Mouse (Mus musculus): ENCODE results near the gene Psmd14. TPM values are rescaled to one million over a fixed set of nuclear protein-coding genes. Genes with fewer than 3 reads are reported as not detected.

The Psmd14 gene
- 66.2 and 79.3 TPM in 2 replicates for polyA plus RNA-seq (2012; rRNA removed)
- polyA plus RNA-seq (2014; fragmentation: Nextera tagmentation; extraction: Ambion mirVana) = 173 and 175 TPM in 2 replicates

DNA sequence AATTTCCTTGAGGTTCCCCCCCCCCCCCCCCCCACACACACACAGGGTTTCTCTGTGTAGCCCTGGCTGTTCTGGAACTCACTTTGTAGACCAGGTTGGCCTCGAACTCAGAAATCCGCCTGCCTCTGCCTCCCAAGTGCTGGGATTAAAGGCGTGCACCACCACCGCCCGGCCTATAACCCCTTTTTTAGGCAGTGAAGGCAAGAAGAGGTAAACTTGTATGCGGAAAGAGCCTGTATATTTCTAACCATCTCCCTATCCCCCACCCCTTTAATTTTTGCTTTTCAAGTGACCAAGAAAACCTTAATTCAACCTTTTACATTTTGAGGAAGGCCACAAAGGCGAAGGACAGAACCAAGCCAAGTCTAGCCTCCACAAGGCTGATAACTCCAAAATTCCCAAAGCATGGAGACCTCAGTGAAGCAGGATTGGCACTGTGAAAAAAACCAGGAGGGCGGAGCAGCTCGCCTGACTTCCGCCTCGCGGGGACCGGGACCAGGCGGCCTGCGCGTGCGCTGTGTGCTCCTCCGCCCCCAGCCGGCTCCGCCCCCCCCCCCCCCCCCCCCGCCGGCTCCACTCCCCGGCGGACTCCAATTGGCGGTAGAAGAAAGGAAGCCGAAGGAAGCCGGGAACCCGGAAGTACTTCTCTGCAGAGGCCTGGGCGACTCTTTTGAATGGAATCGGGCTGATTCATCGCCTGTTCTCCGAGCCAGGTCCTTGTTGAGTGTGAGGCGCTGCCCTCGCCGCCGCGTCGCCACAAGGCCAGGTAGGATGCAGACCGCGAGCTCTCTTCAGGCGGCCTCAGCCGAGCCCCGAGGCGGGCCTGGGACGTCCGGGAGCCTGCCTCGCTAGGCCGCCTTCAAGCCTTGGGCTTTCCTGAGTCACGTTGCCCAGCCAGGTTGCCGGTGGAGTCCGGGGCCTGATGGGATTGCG lies at the start of gene Psmd14:
Gene Psmd14, plus strand, starts transcription at position 587 of the 933 bp plus-strand sequence.
- Histone ChIP-seq H3K4me3 (replicated peaks; ENCODE audit: low read length) (peak within 1 kb of the TSS; percentile 90), H3K4me1 (ENCODE audit: control insufficient read depth, insufficient read depth, low read length) (peaks cover 5% of the 10 kb centered on the region; the same call in 1 of the 2 replicates), H3K9me3 (ENCODE audit: control insufficient read depth, low read length) (no peaks in the 10 kb centered on the region), H3K9ac (ENCODE audit: low read depth, low read length, severe bottlenecking) (peak within 1 kb of the TSS; percentile 83), H3K4me2 (replicated peaks; ENCODE audit: low read depth, low read length, severe bottlenecking) (peak within 1 kb of the TSS; percentile 59), H3K27me3 (ENCODE audit: control insufficient read depth, insufficient read depth, low read length) (no peaks in the 10 kb centered on the region), H3K27ac (replicated peaks; ENCODE audit: low read depth, low read length) (peak within 1 kb of the TSS; percentile 81), H3K36me3 (ENCODE audit: control insufficient read depth, insufficient read depth, low read length) (peaks cover 5% of the 10 kb centered on the region; the same call in 1 of the 2 replicates)
- WGBS = 7% methylated on average over 48 of the region's 52 CpGs
- DNase-seq (ENCODE audit: low spot score) = peak; percentile 92
- peak; percentile 96 for ATAC-seq (ENCODE audit: low FRiP score, low read depth)
- peak; percentile 25; the same call in 1 of the 2 replicates for TF ChIP-seq POLR2A (IDR thresholded peaks at IDR 0.05; ENCODE audit: borderline replicate concordance, extremely low read depth, insufficient read depth, insufficient read length)

DNA sequence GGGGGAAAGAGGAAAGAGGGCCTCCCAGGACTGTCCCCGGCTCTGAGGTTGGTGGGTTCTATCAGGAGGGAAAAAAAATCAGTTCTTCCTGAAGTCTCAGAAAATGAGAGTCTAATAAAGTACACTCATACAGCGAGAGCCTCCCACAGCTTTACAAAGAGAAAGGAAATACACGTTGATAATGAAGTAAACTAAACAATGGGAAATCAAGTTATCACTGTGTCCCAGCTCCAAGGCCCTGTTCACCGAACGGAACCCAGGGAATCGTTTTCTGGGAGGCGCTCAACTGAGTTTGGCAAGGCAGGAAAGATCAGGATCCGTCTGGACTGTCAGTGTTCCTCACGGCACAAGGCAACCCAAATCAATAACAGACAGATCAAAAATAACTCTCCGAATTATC lies 48.7 kb upstream of the Psmd14 start:
- no peaks in the 10 kb centered on the region for H3K27me3 ChIP-seq (ENCODE audit: control insufficient read depth, insufficient read depth, low read length)
- ATAC-seq (ENCODE audit: low FRiP score, low read depth) (no peak), DNase-seq (ENCODE audit: low spot score) (no peak)
- TF ChIP-seq POLR2A (IDR thresholded peaks at IDR 0.05; ENCODE audit: borderline replicate concordance, extremely low read depth, insufficient read depth, insufficient read length) = no peak
- H3K4me2 ChIP-seq (replicated peaks; ENCODE audit: low read depth, low read length, severe bottlenecking) = no peak overlapping the region
- no peak overlapping the region for H3K9ac ChIP-seq (ENCODE audit: low read depth, low read length, severe bottlenecking)
- no peak overlapping the region for H3K27ac ChIP-seq (replicated peaks; ENCODE audit: low read depth, low read length)
- no peak overlapping the region for H3K4me3 ChIP-seq (replicated peaks; ENCODE audit: low read length)
- no peaks in the 10 kb centered on the region for H3K4me1 ChIP-seq (ENCODE audit: control insufficient read depth, insufficient read depth, low read length)
- WGBS = 88% methylated on average over 10 of the region's 10 CpGs
- no peaks in the 10 kb centered on the region for H3K36me3 ChIP-seq (ENCODE audit: control insufficient read depth, insufficient read depth, low read length)
- no peaks in the 10 kb centered on the region for H3K9me3 ChIP-seq (ENCODE audit: control insufficient read depth, low read length)

DNA sequence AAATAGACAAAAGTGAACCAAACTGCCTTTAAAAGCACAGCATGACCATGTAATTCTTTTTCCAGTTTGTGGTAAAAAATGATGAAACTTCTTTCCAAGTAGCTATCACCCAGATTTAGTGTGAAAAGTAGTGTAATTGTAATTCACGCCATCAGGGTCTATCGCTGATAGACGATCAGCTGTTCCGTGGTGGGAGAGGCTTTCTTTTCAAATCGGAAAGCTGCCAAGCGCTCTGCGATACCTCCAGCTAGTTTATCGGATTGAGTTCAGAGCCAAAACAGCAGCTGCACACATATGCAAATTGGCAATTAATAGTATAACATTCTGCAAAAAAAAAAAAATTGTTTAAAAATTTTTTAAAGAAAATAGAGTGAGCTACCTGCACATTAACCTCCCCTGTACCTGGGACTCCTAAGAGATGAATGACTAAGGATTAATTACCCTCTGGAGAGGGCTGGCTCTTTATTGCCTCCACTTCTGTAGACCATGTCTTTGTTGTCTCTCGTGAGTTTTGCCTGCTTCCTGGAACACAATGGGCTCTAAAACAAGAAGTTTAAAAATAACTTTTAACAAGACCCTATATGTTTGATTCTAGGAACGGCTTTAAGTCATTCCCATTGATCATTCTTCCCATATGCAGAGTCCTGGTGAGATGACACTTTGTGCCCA lies 47.8 kb upstream of the Psmd14 start:
- no peak for TF ChIP-seq POLR2A (IDR thresholded peaks at IDR 0.05; ENCODE audit: borderline replicate concordance, extremely low read depth, insufficient read depth, insufficient read length)
- 65% methylated on average over 10 of the region's 10 CpGs for WGBS

DNA sequence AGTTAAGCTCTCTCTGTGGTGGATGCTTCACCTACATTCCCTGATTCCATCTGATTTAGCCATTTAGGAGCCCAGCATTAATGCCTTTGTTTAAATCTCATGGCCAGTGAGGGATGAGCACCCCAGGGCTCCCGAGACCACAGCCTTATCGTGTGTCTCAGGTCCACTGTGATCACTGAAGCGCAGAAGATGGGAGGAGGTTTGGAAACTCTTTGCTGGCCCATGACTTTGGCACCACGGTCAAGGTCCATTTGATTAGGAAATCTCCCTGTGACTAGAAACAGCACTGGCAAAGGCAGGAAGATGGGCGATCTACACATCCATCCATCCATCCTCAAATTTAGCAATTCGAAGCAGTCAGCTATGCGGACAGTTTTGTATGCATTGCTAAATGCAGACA lies 44.1 kb upstream of the Psmd14 start:
- no peak for ATAC-seq (ENCODE audit: low FRiP score, low read depth)
- H3K27ac ChIP-seq (replicated peaks; ENCODE audit: low read depth, low read length) = no peak overlapping the region
- no peak overlapping the region for H3K4me2 ChIP-seq (replicated peaks; ENCODE audit: low read depth, low read length, severe bottlenecking)
- TF ChIP-seq POLR2A (IDR thresholded peaks at IDR 0.05; ENCODE audit: borderline replicate concordance, extremely low read depth, insufficient read depth, insufficient read length) = no peak
- no peaks in the 10 kb centered on the region for H3K36me3 ChIP-seq (ENCODE audit: control insufficient read depth, insufficient read depth, low read length)
- no peak overlapping the region for H3K4me3 ChIP-seq (replicated peaks; ENCODE audit: low read length)
- no peaks in the 10 kb centered on the region for H3K9me3 ChIP-seq (ENCODE audit: control insufficient read depth, low read length)
- WGBS = 90% methylated on average over 7 of the region's 7 CpGs
- no peaks in the 10 kb centered on the region for H3K27me3 ChIP-seq (ENCODE audit: control insufficient read depth, insufficient read depth, low read length)
- H3K4me1 ChIP-seq (ENCODE audit: control insufficient read depth, insufficient read depth, low read length) = no peaks in the 10 kb centered on the region
- DNase-seq (ENCODE audit: low spot score) = no peak
- H3K9ac ChIP-seq (ENCODE audit: low read depth, low read length, severe bottlenecking) = no peak overlapping the region

More for the DNA sequence above, 47.8 kb upstream of the Psmd14 start:
- no peaks in the 10 kb centered on the region for H3K9me3 ChIP-seq (ENCODE audit: control insufficient read depth, low read length)
- H3K36me3 ChIP-seq (ENCODE audit: control insufficient read depth, insufficient read depth, low read length) = no peaks in the 10 kb centered on the region
- no peak overlapping the region for H3K4me2 ChIP-seq (replicated peaks; ENCODE audit: low read depth, low read length, severe bottlenecking)
- DNase-seq (ENCODE audit: low spot score) = no peak
- H3K9ac ChIP-seq (ENCODE audit: low read depth, low read length, severe bottlenecking) = no peak overlapping the region
- no peaks in the 10 kb centered on the region for H3K4me1 ChIP-seq (ENCODE audit: control insufficient read depth, insufficient read depth, low read length)
- no peak overlapping the region for H3K27ac ChIP-seq (replicated peaks; ENCODE audit: low read depth, low read length)
- no peak overlapping the region for H3K4me3 ChIP-seq (replicated peaks; ENCODE audit: low read length)
- H3K27me3 ChIP-seq (ENCODE audit: control insufficient read depth, insufficient read depth, low read length) = no peaks in the 10 kb centered on the region
- no peak for ATAC-seq (ENCODE audit: low FRiP score, low read depth)

DNA sequence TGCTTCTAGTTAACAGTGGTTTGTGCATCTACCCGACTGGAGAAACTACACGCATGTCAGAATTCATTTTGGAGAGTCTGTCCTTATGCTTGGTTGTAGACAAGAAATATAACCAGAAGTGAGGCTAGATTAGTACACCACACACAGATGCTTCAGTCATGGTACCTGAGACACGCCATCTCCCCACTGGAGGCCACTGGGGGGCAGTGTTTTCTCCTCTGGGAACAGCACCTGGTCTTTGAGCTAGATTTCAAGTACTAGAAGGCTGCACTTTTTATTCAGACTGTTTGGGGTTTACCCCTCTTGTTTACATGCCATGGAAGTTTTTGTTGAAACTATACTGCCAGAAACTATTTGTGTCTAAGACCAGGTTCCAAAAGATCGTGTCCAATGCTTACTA lies 43.2 kb upstream of the Psmd14 start:
- Histone ChIP-seq H3K4me3 (replicated peaks; ENCODE audit: low read length) (no peak overlapping the region), H3K9ac (ENCODE audit: low read depth, low read length, severe bottlenecking) (no peak overlapping the region), H3K27ac (replicated peaks; ENCODE audit: low read depth, low read length) (no peak overlapping the region), H3K4me1 (ENCODE audit: control insufficient read depth, insufficient read depth, low read length) (no peaks in the 10 kb centered on the region), H3K9me3 (ENCODE audit: control insufficient read depth, low read length) (no peaks in the 10 kb centered on the region), H3K27me3 (ENCODE audit: control insufficient read depth, insufficient read depth, low read length) (no peaks in the 10 kb centered on the region), H3K36me3 (ENCODE audit: control insufficient read depth, insufficient read depth, low read length) (no peaks in the 10 kb centered on the region), H3K4me2 (replicated peaks; ENCODE audit: low read depth, low read length, severe bottlenecking) (no peak overlapping the region)
- DNase-seq (ENCODE audit: low spot score) (no peak), ATAC-seq (ENCODE audit: low FRiP score, low read depth) (no peak)
- whole genome bisulfite sequencing = 30% methylated on average over 4 of the region's 4 CpGs
- no peak for TF ChIP-seq POLR2A (IDR thresholded peaks at IDR 0.05; ENCODE audit: borderline replicate concordance, extremely low read depth, insufficient read depth, insufficient read length)
